Mouse (Mus musculus) hindbrain, embryonic 11.5 days (tissue): ENCODE measurements around the gene Ick. TPM values are rescaled to one million over a fixed set of nuclear protein-coding genes. Genes with fewer than 3 reads are reported as not detected.

Experiments used
- ATAC-seq: fragments of 200-750 bp; cut with Nextera tagmentation; 2 replicates; pipeline ENCODE4 v1.8.0; 2017; ENCODE audit warnings: mild to moderate bottlenecking, moderate TSS enrichment, moderate library complexity; ENCODE audit not compliant: low FRiP score
- DNase-seq: peaks from one replicate; pipeline ENCODE4 v3.0.0-alpha.2; 2015; ENCODE audit warnings: low spot score
- H3K27ac ChIP-seq: fragments of 300-500 bp; sonication (generic); 2 replicates; pipeline ENCODE4 v1.5.1; 2014; ENCODE audit warnings: mild to moderate bottlenecking, low read depth, low read length
- H3K27me3 ChIP-seq: fragments of 300-500 bp; sonication (generic); 2 replicates; pipeline ENCODE4 v1.6.1; 2014; ENCODE audit warnings: mild to moderate bottlenecking, low read length, moderate library complexity, mixed read lengths; ENCODE audit not compliant: control insufficient read depth, insufficient read depth
- H3K36me3 ChIP-seq: fragments of 300-500 bp; sonication (generic); 2 replicates; pipeline ENCODE4 v1.6.1; 2014; ENCODE audit warnings: mild to moderate bottlenecking, low read length, moderate library complexity, mixed read lengths; ENCODE audit not compliant: control insufficient read depth, insufficient read depth
- H3K4me1 ChIP-seq: fragments of 300-500 bp; sonication (generic); replicated peaks from 2 replicates; pipeline ENCODE4 v1.6.1; 2014; ENCODE audit warnings: low read length, mixed read lengths; ENCODE audit not compliant: control insufficient read depth, insufficient read depth
- H3K4me2 ChIP-seq: fragments of 300-500 bp; sonication (generic); replicated peaks from 2 replicates; pipeline ENCODE4 v1.6.1; 2014; ENCODE audit warnings: mild to moderate bottlenecking, low read depth, low read length
- H3K4me3 ChIP-seq: fragments of 300-500 bp; sonication (generic); 2 replicates; pipeline ENCODE4 v1.5.1; 2014; ENCODE audit warnings: low read depth, low read length
- H3K9ac ChIP-seq: fragments of 300-500 bp; sonication (generic); 2 replicates; pipeline ENCODE4 v1.6.1; 2014; ENCODE audit warnings: low read depth, low read length
- H3K9me3 ChIP-seq: fragments of 300-500 bp; sonication (generic); 2 replicates; pipeline ENCODE4 v1.6.1; 2016; ENCODE audit warnings: low read length; ENCODE audit not compliant: control insufficient read depth
- WGBS: fragments of 180-500 bp; shearing (Covaris S2); extraction: QIAGEN DNeasy Blood & Tissue Kit; methylation state at CpG from one replicate; pipeline ENCODE4 v1.1.7; 2014; 5-methylcytosine and 5-hydroxymethylcytosine counted together
- polyA plus RNA-seq: library from polyadenylated mRNA; unstranded; fragments of >200 nt; fragmentation: Nextera tagmentation; extraction: Ambion mirVana; gene quantifications from 2 replicates; pipeline ENCODE4 v1.2.1, GENCODE M21; 2014

Ick gene
- polyA plus RNA-seq, 1 experiment from 2014 or later = 36.4 TPM

- DNase-seq = no peak
- no peak overlapping the region for H3K27ac ChIP-seq
- no peaks in the 10 kb centered on the region for H3K9me3 ChIP-seq
- 79% methylated on average over 11 of the region's 11 CpGs for WGBS
- H3K4me1 ChIP-seq = 0 out of 2 replicates have a peak, but pooled peaks cover 2% of the 10 kb centered on the region
- no peak overlapping the region for H3K4me3 ChIP-seq
- H3K36me3 ChIP-seq = no peaks in the 10 kb centered on the region
- ATAC-seq = no peak
- H3K27me3 ChIP-seq = no peaks in the 10 kb centered on the region
- H3K9ac ChIP-seq = no peak overlapping the region
- H3K4me2 ChIP-seq = no peak overlapping the region
These were observed 86.0 kb downstream of the Ick start for GRCm38 (mm10) chr9:78195034-78195433.

- Histone ChIP-seq H3K4me2 (no peak overlapping the region), H3K27me3 (no peaks in the 10 kb centered on the region), H3K4me1 (no peaks in the 10 kb centered on the region), H3K4me3 (no peak overlapping the region), H3K27ac (no peak overlapping the region), H3K9ac (no peak overlapping the region), H3K36me3 (no peaks in the 10 kb centered on the region), H3K9me3 (no peaks in the 10 kb centered on the region)
- ATAC-seq = no peak
- no peak for DNase-seq
- WGBS = 92% methylated on average over 9 of the region's 9 CpGs
These were observed 88.8 kb downstream of the Ick start for GRCm38 (mm10) chr9:78197801-78198200.

GRCm38 (mm10) chr9:78204194-78204593 is 95.2 kb downstream of the Ick start:
- no peaks in the 10 kb centered on the region for H3K4me1 ChIP-seq
- no peak overlapping the region for H3K9ac ChIP-seq
- DNase-seq (no peak), ATAC-seq (no peak)
- no peaks in the 10 kb centered on the region for H3K36me3 ChIP-seq
- H3K9me3 ChIP-seq = no peaks in the 10 kb centered on the region
- no peaks in the 10 kb centered on the region for H3K27me3 ChIP-seq
- H3K27ac ChIP-seq = no peak overlapping the region
- WGBS = 88% methylated on average over 6 of the region's 6 CpGs
- H3K4me3 ChIP-seq = no peak overlapping the region
- H3K4me2 ChIP-seq = no peak overlapping the region

- H3K36me3 ChIP-seq = no peaks in the 10 kb centered on the region
- no peak overlapping the region for H3K4me2 ChIP-seq
- no peak for DNase-seq
- no peaks in the 10 kb centered on the region for H3K4me1 ChIP-seq
- no peak overlapping the region for H3K9ac ChIP-seq
- no peak overlapping the region for H3K27ac ChIP-seq
- WGBS = 70% methylated on average over 4 of the region's 4 CpGs
- no peaks in the 10 kb centered on the region for H3K27me3 ChIP-seq
- H3K9me3 ChIP-seq = no peaks in the 10 kb centered on the region
- no peak for ATAC-seq
- H3K4me3 ChIP-seq = no peak overlapping the region
These were observed 100.0 kb downstream of the Ick start for GRCm38 (mm10) chr9:78208956-78209355.

GRCm38 (mm10) chr9:78210079-78210478 is 101.1 kb downstream of the Ick start:
- Histone ChIP-seq H3K9me3 (no peaks in the 10 kb centered on the region), H3K9ac (no peak overlapping the region), H3K4me3 (no peak overlapping the region), H3K36me3 (no peaks in the 10 kb centered on the region), H3K4me2 (no peak overlapping the region), H3K27ac (no peak overlapping the region), H3K4me1 (no peaks in the 10 kb centered on the region), H3K27me3 (no peaks in the 10 kb centered on the region)
- no peak for ATAC-seq
- WGBS = 88% methylated on average over 3 of the region's 3 CpGs
- DNase-seq = no peak

GRCm38 (mm10) chr9:78210821-78211220 is 101.8 kb downstream of the Ick start:
- Histone ChIP-seq H3K9me3 (no peaks in the 10 kb centered on the region), H3K27ac (no peak overlapping the region), H3K9ac (no peak overlapping the region), H3K27me3 (no peaks in the 10 kb centered on the region), H3K4me1 (no peaks in the 10 kb centered on the region), H3K4me2 (no peak overlapping the region), H3K36me3 (no peaks in the 10 kb centered on the region), H3K4me3 (no peak overlapping the region)
- DNase-seq (no peak), ATAC-seq (no peak)
- 91% methylated on average over 2 of the region's 2 CpGs for WGBS

GRCm38 (mm10) chr9:78211521-78211920 is 102.5 kb downstream of the Ick start:
- ATAC-seq = no peak
- 93% methylated on average over 3 of the region's 3 CpGs for WGBS
- no peak for DNase-seq

GRCm38 (mm10) chr9:78212341-78213049 is 103.5 kb downstream of the Ick start:
- ATAC-seq = no peak
- WGBS = 89% methylated on average over 7 of the region's 7 CpGs
- Histone ChIP-seq H3K4me2 (no peak overlapping the region), H3K9me3 (no peaks in the 10 kb centered on the region), H3K27me3 (no peaks in the 10 kb centered on the region), H3K27ac (no peak overlapping the region), H3K4me1 (no peaks in the 10 kb centered on the region), H3K9ac (no peak overlapping the region), H3K4me3 (no peak overlapping the region), H3K36me3 (no peaks in the 10 kb centered on the region)
- no peak for DNase-seq

More at GRCm38 (mm10) chr9:78211521-78211920, 102.5 kb downstream of the Ick start:
- H3K4me3 ChIP-seq = no peak overlapping the region
- H3K9ac ChIP-seq = no peak overlapping the region
- H3K27ac ChIP-seq = no peak overlapping the region
- no peaks in the 10 kb centered on the region for H3K4me1 ChIP-seq
- no peaks in the 10 kb centered on the region for H3K36me3 ChIP-seq
- H3K27me3 ChIP-seq = no peaks in the 10 kb centered on the region
- no peak overlapping the region for H3K4me2 ChIP-seq
- no peaks in the 10 kb centered on the region for H3K9me3 ChIP-seq

GRCm38 (mm10) chr9:78217074-78217473 is 108.1 kb downstream of the Ick start:
- Histone ChIP-seq H3K27me3 (no peaks in the 10 kb centered on the region), H3K9me3 (no peaks in the 10 kb centered on the region), H3K4me3 (no peak overlapping the region), H3K36me3 (no peaks in the 10 kb centered on the region), H3K4me1 (no peaks in the 10 kb centered on the region), H3K27ac (no peak overlapping the region), H3K4me2 (no peak overlapping the region), H3K9ac (no peak overlapping the region)
- DNase-seq = no peak
- ATAC-seq = no peak
- 85% methylated on average over 4 of the region's 4 CpGs for WGBS
